Mouse (Mus musculus): ENCODE results near the gene Theg. TPM values are rescaled to one million over a fixed set of nuclear protein-coding genes. Genes with fewer than 3 reads are reported as not detected.

The Theg gene
- polyA plus RNA-seq, 1 experiment from 2014 or later: not detected

DNA sequence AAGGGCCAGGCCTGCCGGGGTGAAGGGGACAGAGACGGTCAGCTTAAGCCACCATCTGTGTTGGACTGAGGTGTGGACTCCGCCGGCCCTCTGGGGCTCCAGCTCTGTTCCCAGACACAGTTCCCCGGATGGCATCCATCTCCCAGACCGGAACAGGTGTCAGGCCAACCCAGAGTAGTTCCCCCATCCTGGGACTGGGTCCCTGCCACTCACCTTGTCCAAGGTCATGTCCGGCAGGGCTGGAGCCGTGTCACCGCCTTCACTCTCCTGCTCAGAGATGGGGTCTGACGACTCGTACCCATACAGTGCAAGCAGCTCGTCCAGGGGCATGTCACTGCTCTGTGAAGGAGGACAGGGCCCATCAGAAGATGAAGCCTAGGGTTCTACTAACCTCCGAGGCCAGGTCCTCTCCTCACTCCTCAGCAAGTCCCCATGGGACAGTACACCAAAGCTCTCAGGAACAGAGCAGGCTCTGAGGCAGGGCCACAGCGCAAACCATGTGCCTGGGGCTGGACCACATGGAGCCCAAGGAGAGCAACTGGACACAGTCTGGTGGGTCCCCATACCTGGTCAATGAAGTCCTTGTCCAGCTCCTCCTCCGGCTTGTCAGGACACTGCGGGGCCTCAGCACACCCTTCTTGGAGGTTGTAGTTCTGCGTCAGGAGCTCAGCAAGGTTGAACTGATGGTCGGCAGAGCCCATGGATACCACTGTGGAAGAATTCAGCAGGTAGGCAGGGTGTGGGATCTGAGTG, 38.0 kb downstream of the Theg start:
- Histone ChIP-seq H3K4me2 (no peak overlapping the region), H3K4me1 (ENCODE audit: insufficient read depth) (peaks cover 6% of the 10 kb centered on the region), H3K27ac (ENCODE audit: low read depth) (no peak overlapping the region), H3K27me3 (ENCODE audit: insufficient read depth, low read length) (no peaks in the 10 kb centered on the region), H3K9ac (no peak overlapping the region), H3K9me3 (ENCODE audit: low read depth, low read length) (no peaks in the 10 kb centered on the region), H3K36me3 (ENCODE audit: insufficient read depth) (peaks cover 68% of the 10 kb centered on the region), H3K4me3 (ENCODE audit: low read depth, low read length) (no peak overlapping the region)
- DNase-seq (no peak), ATAC-seq (ENCODE audit: insufficient read depth) (no peak)
- WGBS: 91% methylated on average over 18 of the region's 18 CpGs
- no peak for TF ChIP-seq CTCF (IDR thresholded peaks at IDR 0.05; ENCODE audit: low read depth)

DNA sequence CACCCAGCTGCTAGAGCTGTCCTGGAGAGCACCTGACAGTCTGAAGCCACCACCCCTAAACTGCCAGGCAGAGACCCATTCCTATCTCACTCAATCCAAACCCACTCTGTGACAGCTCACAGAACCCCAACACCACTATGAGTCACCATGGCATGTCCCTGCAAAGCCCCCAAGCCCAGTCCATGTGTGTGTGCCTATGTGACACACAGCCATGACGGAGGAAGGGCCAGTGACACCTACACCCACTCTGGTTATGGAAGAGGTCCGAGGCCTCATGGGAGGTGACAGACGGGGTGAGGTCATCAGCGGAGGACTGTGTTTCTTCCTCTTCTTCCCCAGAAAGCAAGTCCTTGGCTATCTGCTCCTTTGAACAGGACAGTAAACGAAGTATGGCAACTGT, 38.6 kb downstream of the Theg start:
- no peaks in the 10 kb centered on the region for H3K9me3 ChIP-seq (ENCODE audit: low read depth, low read length)
- no peaks in the 10 kb centered on the region for H3K27me3 ChIP-seq (ENCODE audit: insufficient read depth, low read length)
- H3K9ac ChIP-seq: no peak overlapping the region
- H3K4me1 ChIP-seq (ENCODE audit: insufficient read depth): peaks cover under 1% of the 10 kb centered on the region; the same call in 1 of the 2 replicates
- no peak for TF ChIP-seq CTCF (IDR thresholded peaks at IDR 0.05; ENCODE audit: low read depth)
- ATAC-seq (ENCODE audit: insufficient read depth) (no peak), DNase-seq (no peak)
- no peak overlapping the region for H3K4me2 ChIP-seq
- H3K4me3 ChIP-seq (ENCODE audit: low read depth, low read length): no peak overlapping the region
- WGBS: 91% methylated on average over 5 of the region's 5 CpGs
- no peak overlapping the region for H3K27ac ChIP-seq (ENCODE audit: low read depth)
- peaks cover 74% of the 10 kb centered on the region for H3K36me3 ChIP-seq (ENCODE audit: insufficient read depth)

DNA sequence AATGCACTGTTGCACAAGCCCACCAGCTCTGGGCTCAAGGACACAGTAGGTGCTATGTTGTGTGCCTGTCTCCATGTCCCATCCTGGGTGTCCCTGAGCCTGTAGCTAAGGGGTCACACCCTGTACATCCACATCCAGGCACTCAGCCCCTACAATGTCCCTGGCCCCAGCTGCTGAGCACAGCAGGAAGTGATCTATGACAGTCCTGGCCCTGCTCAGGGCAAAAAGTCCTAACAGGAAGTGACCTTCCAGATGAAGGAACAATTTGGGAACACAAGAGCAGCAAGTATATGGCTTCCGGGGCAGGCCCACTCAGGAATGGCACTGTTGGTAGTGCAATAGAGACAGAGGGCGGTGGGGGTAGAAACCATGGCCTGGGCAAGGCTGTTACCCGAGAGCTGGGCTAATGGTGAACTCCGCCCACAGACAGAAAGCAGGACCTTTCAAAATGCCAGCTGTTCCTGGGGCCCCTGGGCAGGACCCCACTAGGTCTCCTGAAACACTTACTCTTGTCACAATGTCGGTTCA, 39.9 kb downstream of the Theg start:
- Histone ChIP-seq H3K4me2 (no peak overlapping the region), H3K36me3 (ENCODE audit: insufficient read depth) (peaks cover 87% of the 10 kb centered on the region), H3K4me1 (ENCODE audit: insufficient read depth) (no peaks in the 10 kb centered on the region), H3K4me3 (ENCODE audit: low read depth, low read length) (no peak overlapping the region), H3K27ac (ENCODE audit: low read depth) (no peak overlapping the region), H3K27me3 (ENCODE audit: insufficient read depth, low read length) (no peaks in the 10 kb centered on the region), H3K9me3 (ENCODE audit: low read depth, low read length) (no peaks in the 10 kb centered on the region), H3K9ac (no peak overlapping the region)
- no peak for TF ChIP-seq CTCF (IDR thresholded peaks at IDR 0.05; ENCODE audit: low read depth)
- no peak for DNase-seq
- ATAC-seq (ENCODE audit: insufficient read depth): no peak
- 77% methylated on average over 5 of the region's 5 CpGs for WGBS

DNA sequence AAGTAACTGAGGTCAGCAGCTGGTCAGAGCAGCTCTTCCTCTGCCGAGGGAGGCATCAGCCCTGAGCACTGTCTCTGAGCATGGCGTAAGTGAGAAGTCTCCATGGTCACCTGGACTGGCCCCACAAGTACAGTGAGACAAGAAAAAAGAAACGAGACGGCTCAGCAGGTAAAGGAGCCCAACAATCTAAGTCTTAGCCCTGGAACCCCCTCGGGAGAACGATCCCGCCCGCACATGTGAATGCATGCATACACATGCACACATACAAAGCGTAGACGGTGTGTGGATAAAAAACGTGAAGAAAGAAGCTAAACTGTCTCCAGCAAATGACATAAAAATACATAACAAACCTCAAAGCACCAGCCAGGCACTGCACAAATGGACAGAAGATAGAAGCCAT, 40.6 kb downstream of the Theg start:
- no peak for DNase-seq
- peaks cover 94% of the 10 kb centered on the region for H3K36me3 ChIP-seq (ENCODE audit: insufficient read depth)
- no peaks in the 10 kb centered on the region for H3K27me3 ChIP-seq (ENCODE audit: insufficient read depth, low read length)

DNA sequence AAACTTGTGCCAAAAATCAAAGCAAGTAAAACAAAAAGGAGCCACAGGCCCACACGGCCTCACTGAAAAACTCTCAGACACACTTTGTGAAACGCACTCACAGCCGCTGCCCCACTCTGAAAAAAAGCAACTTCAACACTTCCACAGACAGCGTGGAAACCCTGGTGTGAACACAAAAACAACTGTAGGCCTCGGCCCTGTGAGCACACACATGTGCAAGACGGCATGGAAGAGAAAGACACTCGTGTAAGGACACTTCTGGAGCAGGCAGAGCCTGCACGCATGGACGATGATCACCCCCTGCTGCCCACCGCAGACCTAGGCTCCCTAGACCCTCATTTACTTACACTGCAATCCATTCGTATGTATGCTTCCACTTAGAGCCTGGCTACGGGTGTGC, 41.2 kb downstream of the Theg start:
- WGBS: 89% methylated on average over 12 of the region's 12 CpGs
- no peak overlapping the region for H3K4me3 ChIP-seq (ENCODE audit: low read depth, low read length)
- no peak for ATAC-seq (ENCODE audit: insufficient read depth)

More for the DNA sequence above, 40.6 kb downstream of the Theg start:
- WGBS: 89% methylated on average over 11 of the region's 11 CpGs
- Histone ChIP-seq H3K4me1 (ENCODE audit: insufficient read depth) (no peaks in the 10 kb centered on the region), H3K4me3 (ENCODE audit: low read depth, low read length) (no peak overlapping the region), H3K27ac (ENCODE audit: low read depth) (no peak overlapping the region), H3K4me2 (no peak overlapping the region), H3K9ac (no peak overlapping the region), H3K9me3 (ENCODE audit: low read depth, low read length) (no peaks in the 10 kb centered on the region)
- TF ChIP-seq CTCF (IDR thresholded peaks at IDR 0.05; ENCODE audit: low read depth): no peak
- no peak for ATAC-seq (ENCODE audit: insufficient read depth)

DNA sequence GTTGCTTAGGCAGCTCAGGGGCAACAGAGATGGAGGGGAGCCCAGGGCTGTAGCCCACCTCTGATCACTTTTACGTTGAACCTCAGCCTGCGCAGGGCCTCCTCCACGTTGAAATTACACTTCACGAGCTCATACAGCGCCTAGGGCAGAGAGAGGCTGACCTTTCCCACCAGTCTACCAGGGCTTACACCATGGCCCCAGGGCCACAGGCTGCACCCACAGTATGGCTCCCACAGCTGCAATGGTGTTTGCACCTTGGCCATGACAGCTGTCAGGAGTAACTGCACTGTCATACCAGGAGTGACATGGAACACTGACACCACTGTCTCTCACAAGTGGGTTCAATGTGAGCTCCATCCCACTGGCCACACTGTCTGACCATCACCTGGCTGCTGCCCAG, 42.5 kb downstream of the Theg start:
- no peaks in the 10 kb centered on the region for H3K9me3 ChIP-seq (ENCODE audit: low read depth, low read length)
- H3K4me1 ChIP-seq (ENCODE audit: insufficient read depth): no peaks in the 10 kb centered on the region
- H3K27me3 ChIP-seq (ENCODE audit: insufficient read depth, low read length): no peaks in the 10 kb centered on the region
- no peak overlapping the region for H3K27ac ChIP-seq (ENCODE audit: low read depth)
- no peak overlapping the region for H3K4me2 ChIP-seq
- DNase-seq (no peak), ATAC-seq (ENCODE audit: insufficient read depth) (no peak)
- H3K9ac ChIP-seq: no peak overlapping the region
- TF ChIP-seq CTCF (IDR thresholded peaks at IDR 0.05; ENCODE audit: low read depth): no peak
- no peak overlapping the region for H3K4me3 ChIP-seq (ENCODE audit: low read depth, low read length)
- H3K36me3 ChIP-seq (ENCODE audit: insufficient read depth): peaks cover 100% of the 10 kb centered on the region
- 92% methylated on average over 5 of the region's 5 CpGs for WGBS

More for the DNA sequence above, 41.2 kb downstream of the Theg start:
- H3K4me1 ChIP-seq (ENCODE audit: insufficient read depth): no peaks in the 10 kb centered on the region
- H3K27me3 ChIP-seq (ENCODE audit: insufficient read depth, low read length): no peaks in the 10 kb centered on the region
- peaks cover 100% of the 10 kb centered on the region for H3K36me3 ChIP-seq (ENCODE audit: insufficient read depth)
- H3K4me2 ChIP-seq: no peak overlapping the region
- no peak for TF ChIP-seq CTCF (IDR thresholded peaks at IDR 0.05; ENCODE audit: low read depth)
- no peak for DNase-seq
- H3K27ac ChIP-seq (ENCODE audit: low read depth): no peak overlapping the region
- no peaks in the 10 kb centered on the region for H3K9me3 ChIP-seq (ENCODE audit: low read depth, low read length)
- no peak overlapping the region for H3K9ac ChIP-seq

DNA sequence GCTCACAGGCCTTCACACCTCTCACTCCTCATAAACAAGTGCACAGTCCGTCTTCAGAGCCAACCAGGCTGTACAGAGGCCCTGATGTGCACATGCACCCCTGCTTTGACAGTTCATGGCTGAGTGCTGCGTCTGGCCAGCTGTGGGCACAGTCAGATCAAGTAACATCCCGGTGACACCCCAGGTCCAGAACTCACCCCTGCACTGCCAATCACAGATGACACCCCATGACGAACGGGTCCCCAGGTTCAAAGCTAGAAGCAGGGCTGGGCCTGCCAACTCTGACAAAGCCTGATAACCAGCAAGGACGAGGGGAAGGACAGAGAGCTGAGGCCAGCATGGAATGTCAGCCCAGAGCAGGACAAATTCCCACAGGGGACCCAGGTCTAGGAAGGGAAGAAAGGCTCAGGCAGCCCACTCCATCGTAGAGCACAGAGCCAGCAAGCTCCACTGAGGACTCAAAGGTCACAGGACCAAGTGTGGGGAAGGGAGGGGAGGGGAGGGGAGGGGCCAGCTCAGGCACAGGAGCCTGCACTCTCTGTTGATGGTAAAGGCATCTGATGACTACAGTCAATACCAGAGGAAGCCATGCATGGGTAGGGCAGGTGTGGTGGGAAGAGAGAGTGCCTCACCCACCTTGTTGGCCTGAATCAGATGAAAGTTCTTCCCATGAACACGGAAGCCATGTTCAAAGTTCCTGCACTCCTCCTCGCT, 43.1 kb downstream of the Theg start:
- H3K9me3 ChIP-seq (ENCODE audit: low read depth, low read length): no peaks in the 10 kb centered on the region
- ATAC-seq (ENCODE audit: insufficient read depth) (no peak), DNase-seq (no peak)
- H3K4me2 ChIP-seq: no peak overlapping the region
- peaks cover 100% of the 10 kb centered on the region for H3K36me3 ChIP-seq (ENCODE audit: insufficient read depth)
- 72% methylated on average over 9 of the region's 9 CpGs for WGBS
- TF ChIP-seq CTCF (IDR thresholded peaks at IDR 0.05; ENCODE audit: low read depth): no peak
- H3K9ac ChIP-seq: no peak overlapping the region
- H3K4me1 ChIP-seq (ENCODE audit: insufficient read depth): no peaks in the 10 kb centered on the region
- H3K27ac ChIP-seq (ENCODE audit: low read depth): no peak overlapping the region
- H3K27me3 ChIP-seq (ENCODE audit: insufficient read depth, low read length): no peaks in the 10 kb centered on the region
- no peak overlapping the region for H3K4me3 ChIP-seq (ENCODE audit: low read depth, low read length)

Measured in lung, embryonic 14.5 days (tissue).